10 mouse cellular contexts compared by ENCODE assay signal in genomic region chr3:149547045-149547444, GRCm38 (mm10).
A peak's percentile ranks its signal among the peaks of the same experiment; 100 is the strongest.
DNase-seq lines count a peak whose midpoint lies in the region; ATAC-seq and TF ChIP-seq lines count a peak whose summit lies in the region.
"Had no signal": no experiment of that assay in that cellular context is flagged by ENCODE, and none has a peak within 500 bp of the region (broad histone marks: within the 10 kb centered on the region; RNA-seq: fewer than 3 reads in every experiment).

No protein-coding gene starts in this region.

- H3K27me3 ChIP-seq in thymus, adult 2 months (ENCODE audit: control insufficient read depth, insufficient read depth, low read length): no peaks in the 10 kb centered on the region
- no peaks in the 10 kb centered on the region for H3K27me3 ChIP-seq in forebrain, embryonic 16.5 days (replicated peaks; ENCODE audit: control insufficient read depth, insufficient read depth, low read length)
- no peaks in the 10 kb centered on the region for H3K27me3 ChIP-seq in kidney, embryonic 16.5 days (ENCODE audit: insufficient read depth, low read length)

- H3K4me3 ChIP-seq in thymus, adult 2 months (ENCODE audit: control insufficient read depth, insufficient read depth, low read length): no peak overlapping the region
- H3K4me3 ChIP-seq in forebrain, embryonic 16.5 days (replicated peaks; ENCODE audit: low read length): no peak overlapping the region
- H3K4me3 ChIP-seq in kidney, embryonic 16.5 days (ENCODE audit: low read length): no peak overlapping the region

- H3K36me3 ChIP-seq in thymus, adult 2 months (ENCODE audit: control insufficient read depth, insufficient read depth, low read length): no peaks in the 10 kb centered on the region
- H3K36me3 ChIP-seq in forebrain, embryonic 16.5 days (ENCODE audit: control insufficient read depth, insufficient read depth): no peaks in the 10 kb centered on the region
- no peaks in the 10 kb centered on the region for H3K36me3 ChIP-seq in kidney, embryonic 16.5 days (ENCODE audit: insufficient read depth, low read length)

- peak; percentile 17 for DNase-seq in adrenal gland, adult 2 months
- DNase-seq in adrenal gland, postnatal 25 days: no peak
- peak; percentile 21 for DNase-seq in thymus, adult 2 months
- no peak for DNase-seq in thymus, adult 18-20 months
- DNase-seq in lung, postnatal 25 days (ENCODE audit: low spot score): peak; percentile 3
- DNase-seq: kidney, postnatal 25 days had no signal

- TF ChIP-seq POLR2A in thymus, adult 2 months (IDR thresholded peaks at IDR 0.05; ENCODE audit: control insufficient read depth, extremely low read depth, insufficient read depth, low read length, poor library complexity): no peak

- no peak for ATAC-seq in forebrain, embryonic 16.5 days
- no peak for ATAC-seq in kidney, embryonic 16.5 days (ENCODE audit: low FRiP score, low TSS enrichment)
- no peak for ATAC-seq in erythroid progenitor cell, adult 5-6 weeks (replicated peaks; ENCODE audit: low FRiP score, poor library complexity, severe bottlenecking)

- no peak for TF ChIP-seq CTCF in thymus, adult 2 months (IDR thresholded peaks at IDR 0.05; ENCODE audit: borderline replicate concordance, control insufficient read depth, extremely low read depth, insufficient read depth, low read length, poor library complexity)

- H3K9me3 ChIP-seq in forebrain, embryonic 16.5 days (ENCODE audit: control insufficient read depth, low read length): no peaks in the 10 kb centered on the region
- no peaks in the 10 kb centered on the region for H3K9me3 ChIP-seq in kidney, embryonic 16.5 days (ENCODE audit: low read length)

- H3K4me2 ChIP-seq in forebrain, embryonic 16.5 days (ENCODE audit: low read length): no peak overlapping the region
- H3K4me2 ChIP-seq in kidney, embryonic 16.5 days (replicated peaks; ENCODE audit: low read depth, low read length): no peak overlapping the region

- H3K27ac ChIP-seq in thymus, adult 2 months (ENCODE audit: control insufficient read depth, insufficient read depth, low read length): no peak overlapping the region
- H3K27ac ChIP-seq in forebrain, embryonic 16.5 days (ENCODE audit: low read length): no peak overlapping the region
- H3K27ac ChIP-seq in kidney, embryonic 16.5 days (ENCODE audit: low read length): no peak overlapping the region
- H3K27ac ChIP-seq: macrophage had no signal

- no peak overlapping the region for H3K9ac ChIP-seq in forebrain, embryonic 16.5 days (replicated peaks; ENCODE audit: low read depth, low read length)
- no peak overlapping the region for H3K9ac ChIP-seq in kidney, embryonic 16.5 days (replicated peaks; ENCODE audit: low read length)

- no peaks in the 10 kb centered on the region for H3K4me1 ChIP-seq in thymus, adult 2 months (replicated peaks; ENCODE audit: control insufficient read depth, insufficient read depth, low read length)
- H3K4me1 ChIP-seq in forebrain, embryonic 16.5 days (replicated peaks; ENCODE audit: control insufficient read depth, insufficient read depth, low read length): peaks cover 5% of the 10 kb centered on the region
- no peaks in the 10 kb centered on the region for H3K4me1 ChIP-seq in kidney, embryonic 16.5 days (ENCODE audit: insufficient read depth, low read length)

- WGBS in thymus, adult 2 months: 67% methylated on average over 6 of the region's 6 CpGs
- 77% methylated on average over 6 of the region's 6 CpGs for WGBS in forebrain, embryonic 16.5 days
- WGBS in kidney, embryonic 16.5 days: 81% methylated on average over 6 of the region's 6 CpGs

Comparison
In these comparisons a context has a peak if more than half of its experiments do, and no peak if none do; other contexts are left out.
1. DNase-seq: peak in adrenal gland, adult 2 months (single experiment), thymus, adult 2 months (single experiment) and lung, postnatal 25 days (single experiment); none in adrenal gland, postnatal 25 days (single experiment) and thymus, adult 18-20 months (0 of 2).